Mouse (Mus musculus) liver, embryonic 16.5 days (tissue): Measurements from ENCODE around the gene Clec18a. TPM values are rescaled to one million over a fixed set of nuclear protein-coding genes. Genes with fewer than 3 reads are reported as not detected.

Experiments
- ATAC-seq: fragments of 200-750 bp; cut with Nextera tagmentation; 2 replicates; pipeline ENCODE4 v1.8.0; 2017; ENCODE audit warnings: low read depth, mild to moderate bottlenecking, moderate number of reproducible peaks, moderate library complexity
- H3K27ac ChIP-seq: fragments of 300-500 bp; sonication (generic); 2 replicates; pipeline ENCODE4 v1.5.1; 2014; ENCODE audit warnings: mild to moderate bottlenecking, low read length
- H3K27me3 ChIP-seq: fragments of 300-500 bp; sonication (generic); 2 replicates; pipeline ENCODE4 v1.6.1; 2014; ENCODE audit warnings: low read depth, low read length, mixed read lengths; ENCODE audit not compliant: control insufficient read depth, insufficient read depth
- H3K36me3 ChIP-seq: fragments of 300-500 bp; sonication (generic); 2 replicates; pipeline ENCODE4 v1.6.1; 2014; ENCODE audit warnings: mild to moderate bottlenecking; ENCODE audit not compliant: control insufficient read depth, insufficient read depth
- H3K4me1 ChIP-seq: fragments of 300-500 bp; sonication (generic); 2 replicates; pipeline ENCODE4 v1.6.1; 2014; ENCODE audit warnings: low read depth, low read length, mixed read lengths; ENCODE audit not compliant: control insufficient read depth
- H3K4me2 ChIP-seq: fragments of 300-500 bp; sonication (generic); 2 replicates; pipeline ENCODE4 v1.6.1; 2014; ENCODE audit warnings: low read depth, low read length, mixed read lengths
- H3K4me3 ChIP-seq: fragments of 300-500 bp; sonication (generic); 2 replicates; pipeline ENCODE4 v1.5.1; 2014; ENCODE audit warnings: low read depth, mild to moderate bottlenecking, low read length
- H3K9ac ChIP-seq: fragments of 300-500 bp; sonication (generic); 2 replicates; pipeline ENCODE4 v1.6.1; 2014; ENCODE audit warnings: low read depth, low read length
- H3K9me3 ChIP-seq: fragments of 300-500 bp; sonication (generic); replicated peaks from 2 replicates; pipeline ENCODE4 v1.6.1; 2016; ENCODE audit warnings: low read length; ENCODE audit not compliant: control insufficient read depth
- WGBS: fragments of 180-500 bp; shearing (Covaris S2); extraction: QIAGEN DNeasy Blood & Tissue Kit; methylation state at CpG from one replicate; pipeline ENCODE4 v1.1.7; 2014; ENCODE audit not compliant: insufficient replicate concordance; 5-methylcytosine and 5-hydroxymethylcytosine counted together
- polyA plus RNA-seq: library from polyadenylated mRNA; unstranded; fragments of >200 nt; fragmentation: Nextera tagmentation; extraction: Ambion mirVana; gene quantifications from 2 replicates; pipeline ENCODE4 v1.2.1, GENCODE M21; 2015

Clec18a gene
- polyA plus RNA-seq, 1 experiment from 2014 or later = not detected

GRCm38 (mm10) chr8:111048694-111049093 lies 43.5 kb downstream of the Clec18a start:
- Histone ChIP-seq H3K4me3 (no peak overlapping the region), H3K9ac (no peak overlapping the region), H3K4me1 (no peaks in the 10 kb centered on the region), H3K27ac (no peak overlapping the region), H3K9me3 (no peaks in the 10 kb centered on the region), H3K27me3 (no peaks in the 10 kb centered on the region), H3K4me2 (no peak overlapping the region), H3K36me3 (peaks cover 99% of the 10 kb centered on the region)
- ATAC-seq = no peak
- 89% methylated on average over 2 of the region's 2 CpGs for WGBS

- 36% methylated on average over 2 of the region's 2 CpGs for WGBS
- H3K36me3 ChIP-seq = peaks cover 98% of the 10 kb centered on the region
- no peaks in the 10 kb centered on the region for H3K27me3 ChIP-seq
- no peak overlapping the region for H3K27ac ChIP-seq
- no peak overlapping the region for H3K4me3 ChIP-seq
- H3K4me1 ChIP-seq = no peaks in the 10 kb centered on the region
- no peak overlapping the region for H3K4me2 ChIP-seq
- H3K9ac ChIP-seq = no peak overlapping the region
- H3K9me3 ChIP-seq = no peaks in the 10 kb centered on the region
- ATAC-seq = no peak
These were observed 48.1 kb downstream of the Clec18a start for GRCm38 (mm10) chr8:111044003-111044734.

GRCm38 (mm10) chr8:111042546-111042945 lies 49.7 kb downstream of the Clec18a start:
- no peak overlapping the region for H3K4me2 ChIP-seq
- WGBS = 92% methylated on average over 19 of the region's 19 CpGs
- peaks cover 97% of the 10 kb centered on the region for H3K36me3 ChIP-seq
- no peaks in the 10 kb centered on the region for H3K9me3 ChIP-seq
- H3K9ac ChIP-seq = no peak overlapping the region
- ATAC-seq = no peak
- no peak overlapping the region for H3K27ac ChIP-seq
- H3K4me3 ChIP-seq = no peak overlapping the region
- no peaks in the 10 kb centered on the region for H3K4me1 ChIP-seq
- H3K27me3 ChIP-seq = no peaks in the 10 kb centered on the region

GRCm38 (mm10) chr8:111036591-111036990 lies 55.6 kb downstream of the Clec18a start:
- Histone ChIP-seq H3K9ac (no peak overlapping the region), H3K27ac (no peak overlapping the region), H3K9me3 (no peaks in the 10 kb centered on the region), H3K27me3 (no peaks in the 10 kb centered on the region), H3K36me3 (peaks cover 48% of the 10 kb centered on the region), H3K4me3 (no peak overlapping the region), H3K4me2 (no peak overlapping the region), H3K4me1 (peaks cover 24% of the 10 kb centered on the region)
- no peak for ATAC-seq
- WGBS = 89% methylated on average over 15 of the region's 15 CpGs

- peak overlapping the region; percentile 89 for H3K27ac ChIP-seq
- peak overlapping the region; percentile 71 for H3K4me2 ChIP-seq
- peak overlapping the region; percentile 94 for H3K9ac ChIP-seq
- H3K36me3 ChIP-seq = peaks cover 26% of the 10 kb centered on the region
- ATAC-seq = peak; percentile 11
- 13% methylated on average over 12 of the region's 12 CpGs for WGBS
- H3K27me3 ChIP-seq = no peaks in the 10 kb centered on the region
- H3K9me3 ChIP-seq = no peaks in the 10 kb centered on the region
- peaks cover 24% of the 10 kb centered on the region for H3K4me1 ChIP-seq
- H3K4me3 ChIP-seq = peak overlapping the region; percentile 85
These were observed 58.0 kb downstream of the Clec18a start for GRCm38 (mm10) chr8:111034276-111034675.

- Histone ChIP-seq H3K36me3 (peaks cover 20% of the 10 kb centered on the region), H3K4me3 (peak overlapping the region; percentile 85), H3K27ac (peak overlapping the region; percentile 89), H3K4me2 (peak overlapping the region; percentile 71), H3K4me1 (peaks cover 24% of the 10 kb centered on the region), H3K27me3 (no peaks in the 10 kb centered on the region), H3K9ac (peak overlapping the region; percentile 94), H3K9me3 (no peaks in the 10 kb centered on the region)
- 6% methylated on average over 37 of the region's 37 CpGs for WGBS
- ATAC-seq = peak; percentile 98
These were observed 58.6 kb downstream of the Clec18a start for GRCm38 (mm10) chr8:111033482-111034215.

GRCm38 (mm10) chr8:111032916-111033315 lies 59.3 kb downstream of the Clec18a start, which contains the start of gene Aars:
Aars (plus strand) TSS chr8:111033144.
- WGBS = 88% methylated on average over 7 of the region's 7 CpGs
- peak within 1 kb of the TSS; percentile 85 for H3K4me3 ChIP-seq
- no peaks in the 10 kb centered on the region for H3K9me3 ChIP-seq
- H3K36me3 ChIP-seq = peaks cover 13% of the 10 kb centered on the region
- no peak for ATAC-seq
- no peaks in the 10 kb centered on the region for H3K27me3 ChIP-seq
- peak within 1 kb of the TSS; percentile 89 for H3K27ac ChIP-seq
- peak within 1 kb of the TSS; percentile 71 for H3K4me2 ChIP-seq
- peaks cover 26% of the 10 kb centered on the region for H3K4me1 ChIP-seq
- peak within 1 kb of the TSS; percentile 94 for H3K9ac ChIP-seq

GRCm38 (mm10) chr8:111031572-111031971 lies 60.7 kb downstream of the Clec18a start, which contains the start of gene Ddx19b:
Ddx19b (minus strand) TSS chr8:111031751.
- ATAC-seq = no peak
- WGBS = 87% methylated on average over 19 of the region's 19 CpGs
- Histone ChIP-seq H3K27me3 (no peaks in the 10 kb centered on the region), H3K27ac (no peak within 1 kb of the TSS), H3K36me3 (peaks cover 2% of the 10 kb centered on the region; the same call in 1 of the 2 replicates), H3K4me1 (peaks cover 30% of the 10 kb centered on the region), H3K4me2 (no peak within 1 kb of the TSS), H3K9ac (no peak within 1 kb of the TSS), H3K4me3 (no peak within 1 kb of the TSS), H3K9me3 (no peaks in the 10 kb centered on the region)

GRCm38 (mm10) chr8:111030045-111030444 lies 62.2 kb downstream of the Clec18a start:
- Histone ChIP-seq H3K36me3 (no peaks in the 10 kb centered on the region), H3K27me3 (no peaks in the 10 kb centered on the region), H3K4me3 (peak overlapping the region; percentile 19), H3K9me3 (no peaks in the 10 kb centered on the region), H3K4me2 (peak overlapping the region; percentile 35), H3K4me1 (peaks cover 17% of the 10 kb centered on the region), H3K27ac (no peak overlapping the region), H3K9ac (no peak overlapping the region)
- WGBS = 69% methylated on average over 6 of the region's 6 CpGs
- ATAC-seq = no peak
